Comparison of ENCODE assay signal across 11 mouse cellular contexts in the genomic region with DNA sequence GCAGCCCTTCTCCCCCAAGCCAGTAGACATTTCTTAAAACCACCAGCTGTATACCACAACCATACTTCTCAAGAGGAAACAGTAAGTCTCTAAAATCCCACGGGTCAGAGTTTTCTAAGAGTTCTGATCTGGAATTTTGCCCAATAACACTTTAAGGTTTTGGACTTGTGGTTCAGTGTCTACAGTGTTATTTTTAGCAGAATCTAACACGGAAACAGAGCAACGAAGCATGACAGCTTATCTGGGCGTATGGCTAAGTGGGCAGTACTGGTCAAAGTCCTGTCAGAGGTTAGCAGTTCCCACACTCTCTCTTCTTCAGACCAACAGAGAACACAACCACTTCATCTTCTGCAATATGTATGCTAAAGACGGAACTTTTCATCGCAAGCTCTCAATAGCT. TPM values are rescaled to one million over a fixed set of nuclear protein-coding genes. Genes with fewer than 3 reads are reported as not detected.
A peak's percentile ranks its signal among the peaks of the same experiment; 100 is the strongest.
DNase-seq lines count a peak whose midpoint lies in the region; ATAC-seq and TF ChIP-seq lines count a peak whose summit lies in the region.
"Had no signal": no experiment of that assay in that cellular context is flagged by ENCODE, and none has a peak within 500 bp of the region (broad histone marks: within the 10 kb centered on the region; RNA-seq: fewer than 3 reads in every experiment).

No protein-coding gene starts in this region.

- peaks cover 37% of the 10 kb centered on the region for H3K36me3 ChIP-seq in embryonic facial prominence, embryonic 14.5 days (ENCODE audit: control insufficient read depth, insufficient read depth, low read length)
- peaks cover 51% of the 10 kb centered on the region for H3K36me3 ChIP-seq in embryonic facial prominence, embryonic 10.5 days (replicated peaks)
- H3K36me3 ChIP-seq in heart, postnatal 0 days (replicated peaks; ENCODE audit: control insufficient read depth, insufficient read depth, low read length), result peaks cover 8% of the 10 kb centered on the region; the same call in 1 of the 2 replicates
- peaks cover 7% of the 10 kb centered on the region for H3K36me3 ChIP-seq in forebrain, embryonic 16.5 days (ENCODE audit: control insufficient read depth, insufficient read depth)

- TF ChIP-seq CTCF in heart, postnatal 0 days (IDR thresholded peaks at IDR 0.05; ENCODE audit: low read depth), result no peak

- peak; percentile 35 for DNase-seq in embryonic facial prominence, embryonic 14.5 days (ENCODE audit: low spot score)
- DNase-seq in embryonic facial prominence, embryonic 10.5 days (ENCODE audit: low spot score), result no peak
- peak; percentile 91 for DNase-seq in 416B (ENCODE audit: low read depth)
- DNase-seq in heart, postnatal 0 days (ENCODE audit: low spot score), result peak; percentile 64
- peak; percentile 72 for DNase-seq in kidney, postnatal 14 days
- DNase-seq in ovary, postnatal 10 days (ENCODE audit: low spot score), result no peak
- DNase-seq in adrenal gland, adult 2 months, result no peak
- DNase-seq: cerebellum, adult 11-12 months; midbrain, embryonic 14.5 days had no signal

- no peaks in the 10 kb centered on the region for H3K9me3 ChIP-seq in embryonic facial prominence, embryonic 14.5 days (ENCODE audit: control insufficient read depth, low read length)
- H3K9me3 ChIP-seq in embryonic facial prominence, embryonic 10.5 days, result peaks cover 11% of the 10 kb centered on the region; the same call in 1 of the 2 replicates
- H3K9me3 ChIP-seq in heart, postnatal 0 days (replicated peaks; ENCODE audit: control insufficient read depth, low read length), result no peaks in the 10 kb centered on the region
- H3K9me3 ChIP-seq in forebrain, embryonic 16.5 days (ENCODE audit: control insufficient read depth, low read length), result no peaks in the 10 kb centered on the region
- H3K9me3 ChIP-seq: embryonic facial prominence, embryonic 13.5 days had no signal

- WGBS in embryonic facial prominence, embryonic 14.5 days, result 64% methylated on average over 6 of the region's 6 CpGs
- WGBS in embryonic facial prominence, embryonic 10.5 days, result 92% methylated on average over 6 of the region's 6 CpGs
- WGBS in heart, postnatal 0 days, result 9% methylated on average over 6 of the region's 6 CpGs
- 84% methylated on average over 6 of the region's 6 CpGs for WGBS in forebrain, embryonic 16.5 days

- ATAC-seq in embryonic facial prominence, embryonic 14.5 days (ENCODE audit: low read depth), result no peak
- peak; percentile 61; the same call in 1 of the 2 replicates for ATAC-seq in heart, postnatal 0 days (ENCODE audit: insufficient read depth, low read depth)
- ATAC-seq in forebrain, embryonic 16.5 days, result no peak

- H3K4me3 ChIP-seq in embryonic facial prominence, embryonic 14.5 days (ENCODE audit: low read depth, low read length), result no peak overlapping the region
- H3K4me3 ChIP-seq in embryonic facial prominence, embryonic 10.5 days, result no peak overlapping the region
- no peak overlapping the region for H3K4me3 ChIP-seq in heart, postnatal 0 days (ENCODE audit: low read depth, low read length)
- H3K4me3 ChIP-seq in forebrain, embryonic 16.5 days (replicated peaks; ENCODE audit: low read length), result no peak overlapping the region
- H3K4me3 ChIP-seq: embryonic facial prominence, embryonic 13.5 days had no signal

- H3K9ac ChIP-seq in embryonic facial prominence, embryonic 14.5 days (ENCODE audit: low read depth, low read length), result no peak overlapping the region
- peak overlapping the region; percentile 40; the same call in 1 of the 2 replicates for H3K9ac ChIP-seq in heart, postnatal 0 days (replicated peaks; ENCODE audit: low read depth, low read length)
- H3K9ac ChIP-seq in forebrain, embryonic 16.5 days (replicated peaks; ENCODE audit: low read depth, low read length), result no peak overlapping the region
- H3K9ac ChIP-seq: embryonic facial prominence, embryonic 13.5 days had no signal

- no peak overlapping the region for H3K27ac ChIP-seq in embryonic facial prominence, embryonic 14.5 days (replicated peaks; ENCODE audit: low read depth, low read length)
- no peak overlapping the region for H3K27ac ChIP-seq in embryonic facial prominence, embryonic 10.5 days (replicated peaks)
- peak overlapping the region; percentile 62 for H3K27ac ChIP-seq in heart, postnatal 0 days (ENCODE audit: low read depth)
- no peak overlapping the region for H3K27ac ChIP-seq in forebrain, embryonic 16.5 days (ENCODE audit: low read length)
- H3K27ac ChIP-seq: embryonic facial prominence, embryonic 13.5 days had no signal

- no peak for TF ChIP-seq EP300 in heart, postnatal 0 days (IDR thresholded peaks at IDR 0.05; ENCODE audit: low read depth)

- H3K4me2 ChIP-seq in embryonic facial prominence, embryonic 14.5 days (ENCODE audit: low read depth, low read length), result no peak overlapping the region
- peak overlapping the region; percentile 42 for H3K4me2 ChIP-seq in heart, postnatal 0 days (ENCODE audit: low read depth, low read length)
- no peak overlapping the region for H3K4me2 ChIP-seq in forebrain, embryonic 16.5 days (ENCODE audit: low read length)
- H3K4me2 ChIP-seq: embryonic facial prominence, embryonic 13.5 days had no signal

- no peaks in the 10 kb centered on the region for H3K4me1 ChIP-seq in embryonic facial prominence, embryonic 14.5 days (ENCODE audit: control insufficient read depth, insufficient read depth, low read length)
- no peaks in the 10 kb centered on the region for H3K4me1 ChIP-seq in embryonic facial prominence, embryonic 10.5 days
- H3K4me1 ChIP-seq in heart, postnatal 0 days (ENCODE audit: control insufficient read depth, insufficient read depth), result peaks cover 44% of the 10 kb centered on the region
- no peaks in the 10 kb centered on the region for H3K4me1 ChIP-seq in forebrain, embryonic 16.5 days (replicated peaks; ENCODE audit: control insufficient read depth, insufficient read depth, low read length)

- H3K27me3 ChIP-seq in embryonic facial prominence, embryonic 14.5 days (replicated peaks; ENCODE audit: control insufficient read depth, insufficient read depth, low read length), result no peaks in the 10 kb centered on the region
- no peaks in the 10 kb centered on the region for H3K27me3 ChIP-seq in embryonic facial prominence, embryonic 10.5 days (replicated peaks; ENCODE audit: low read depth, poor library complexity, severe bottlenecking)
- no peaks in the 10 kb centered on the region for H3K27me3 ChIP-seq in heart, postnatal 0 days (ENCODE audit: control insufficient read depth, insufficient read depth, low read length)
- no peaks in the 10 kb centered on the region for H3K27me3 ChIP-seq in forebrain, embryonic 16.5 days (replicated peaks; ENCODE audit: control insufficient read depth, insufficient read depth, low read length)
- H3K27me3 ChIP-seq: embryonic facial prominence, embryonic 13.5 days had no signal

RNA-seq across cellular contexts. Expression of a gene that starts 41.3 kb away (rescaled TPM):
- polyA plus RNA-seq in embryonic facial prominence, embryonic 14.5 days (2014; fragmentation: Nextera tagmentation; extraction: Ambion mirVana), result 47.0 and 47.5 TPM in 2 replicates
- polyA plus RNA-seq in embryonic facial prominence, embryonic 10.5 days (2016; fragmentation: Nextera tagmentation; extraction: Ambion mirVana), result 11.2 and 12.3 TPM in 2 replicates
- 190 and 209 TPM in 2 replicates for total RNA-seq in heart, postnatal 0 days (2014; rRNA removed; ENCODE audit: low replicate concordance)
- 47.1 and 54.2 TPM in 2 replicates for polyA plus RNA-seq in heart, postnatal 0 days (2015; fragmentation: Nextera tagmentation; extraction: Ambion mirVana)
- 12.9 and 15.0 TPM in 2 replicates for polyA plus RNA-seq in forebrain, embryonic 16.5 days (2015; fragmentation: Nextera tagmentation; extraction: Ambion mirVana)
- 10 to 100 TPM; 30.5 to 52.2 TPM for total RNA-seq in adrenal gland, adult 2 months (2021)
- polyA plus RNA-seq in adrenal gland, adult 2 months (2012; rRNA removed), result 24.9 and 39.4 TPM in 2 replicates

RNA-seq across cellular contexts. Expression of a gene that starts 58.3 kb away (rescaled TPM):
- polyA plus RNA-seq in embryonic facial prominence, embryonic 14.5 days (2014; fragmentation: Nextera tagmentation; extraction: Ambion mirVana), result 15.3 and 17.1 TPM in 2 replicates
- polyA plus RNA-seq in embryonic facial prominence, embryonic 10.5 days (2016; fragmentation: Nextera tagmentation; extraction: Ambion mirVana), result 25.4 and 25.5 TPM in 2 replicates
- total RNA-seq in heart, postnatal 0 days (2014; rRNA removed; ENCODE audit: low replicate concordance), result 17.6 and 18.6 TPM in 2 replicates
- 4.3 and 5.2 TPM in 2 replicates for polyA plus RNA-seq in heart, postnatal 0 days (2015; fragmentation: Nextera tagmentation; extraction: Ambion mirVana)
- polyA plus RNA-seq in forebrain, embryonic 16.5 days (2015; fragmentation: Nextera tagmentation; extraction: Ambion mirVana), result 26.3 and 27.1 TPM in 2 replicates
- total RNA-seq in adrenal gland, adult 2 months (2021), result 10 to 100 TPM; 26.2 to 31.5 TPM
- polyA plus RNA-seq in adrenal gland, adult 2 months (2012; rRNA removed), result 7.8 and 8.7 TPM in 2 replicates

Comparison
In these comparisons a context has a peak if more than half of its experiments do, and no peak if none do; other contexts are left out.
1. DNase-seq: peak in embryonic facial prominence, embryonic 14.5 days (single experiment), 416B (single experiment), heart, postnatal 0 days (single experiment) and kidney, postnatal 14 days (single experiment); none in embryonic facial prominence, embryonic 10.5 days (single experiment), ovary, postnatal 10 days (single experiment) and adrenal gland, adult 2 months (single experiment).